Mouse (Mus musculus): ENCODE measurements around the gene Sema5a. TPM values are rescaled to one million over a fixed set of nuclear protein-coding genes. Genes with fewer than 3 reads are reported as not detected.

The Sema5a gene
- total and polyA plus RNA-seq, 3 experiments: 0.17 to 0.27 (median 0.17) TPM

DNA sequence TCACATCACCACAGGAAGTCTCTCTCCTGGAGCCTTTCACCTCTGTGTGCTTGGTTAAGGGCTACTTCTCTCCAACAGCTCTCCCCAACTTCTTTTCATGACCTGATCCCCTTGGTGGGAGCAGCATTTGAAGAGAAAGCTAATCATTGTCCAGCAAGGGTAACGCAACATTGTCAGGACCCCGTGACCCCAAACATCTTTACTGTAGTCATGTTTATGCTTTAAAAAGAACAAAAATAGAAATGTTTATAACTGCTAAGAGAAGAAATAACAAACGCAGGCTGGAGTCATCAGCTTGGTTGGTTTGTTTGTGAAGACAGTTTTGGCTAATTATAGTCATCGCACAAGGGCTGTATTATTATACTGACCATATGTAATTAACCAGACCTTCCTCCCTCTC, 198.1 kb downstream of the Sema5a start:
- TF ChIP-seq RAD21 (IDR thresholded peaks at IDR 0.05; ENCODE audit: low read depth, low read length) (no peak), ZNF384 (IDR thresholded peaks at IDR 0.05; ENCODE audit: low read depth, low read length) (no peak), UBTF (IDR thresholded peaks at IDR 0.05; ENCODE audit: low read depth, low read length) (no peak), E2F4 (IDR thresholded peaks at IDR 0.05; ENCODE audit: insufficient replicate concordance, low read depth, low read length) (no peak), JUND (conservative IDR thresholded peaks at IDR 0.05; ENCODE audit: low read depth, low read length) (no peak), EP300 (IDR thresholded peaks at IDR 0.05; ENCODE audit: low read length) (no peak)
- H3K4me3 ChIP-seq (replicated peaks in 1 of 3; ENCODE audit: low read depth in 2 of 3, low read length in 2 of 3, poor library complexity in 1 of 3): no peak overlapping the region
- no peak for DNase-seq (ENCODE audit: extremely low read depth)
- no peak overlapping the region for H3K9ac ChIP-seq (ENCODE audit: insufficient read depth, low read depth)
- H3K27ac ChIP-seq (ENCODE audit: insufficient read depth, low read depth): no peak overlapping the region
- no peaks in the 10 kb centered on the region for H3K36me3 ChIP-seq (replicated peaks in 1 of 2; ENCODE audit: control insufficient read depth in 1 of 2, insufficient read depth in 1 of 2, low read length in 1 of 2)
- H3K9me3 ChIP-seq (replicated peaks; ENCODE audit: low read length): no peaks in the 10 kb centered on the region
- no peak overlapping the region for H3K4me2 ChIP-seq (ENCODE audit: insufficient read depth, low read depth, poor library complexity, severe bottlenecking)
- in situ Hi-C loops (cut with MboI; ENCODE audit: low pct_ligation_motif_present, low pct_unique_long_range_greater_than_20kb, low sequenced_read_pairs) (loop anchor here (25.0 kb wide), 1 partner anchor 430 kb away; no protein-coding TSS in a partner anchor), dilution Hi-C loops (cut with MboI; ENCODE audit: extremely low pct_ligation_motif_present, extremely low pct_unique_long_range_greater_than_20kb, low sequenced_read_pairs) (no loop called here)
- H3K27me3 ChIP-seq (replicated peaks): no peaks in the 10 kb centered on the region
- no peaks in the 10 kb centered on the region for H3K4me1 ChIP-seq (ENCODE audit: control insufficient read depth in 1 of 2, insufficient read depth in 2 of 2)
- H3K79me2 ChIP-seq (replicated peaks; ENCODE audit: control insufficient read depth, extremely low read depth, insufficient read depth, poor library complexity, severe bottlenecking): no peaks in the 10 kb centered on the region

DNA sequence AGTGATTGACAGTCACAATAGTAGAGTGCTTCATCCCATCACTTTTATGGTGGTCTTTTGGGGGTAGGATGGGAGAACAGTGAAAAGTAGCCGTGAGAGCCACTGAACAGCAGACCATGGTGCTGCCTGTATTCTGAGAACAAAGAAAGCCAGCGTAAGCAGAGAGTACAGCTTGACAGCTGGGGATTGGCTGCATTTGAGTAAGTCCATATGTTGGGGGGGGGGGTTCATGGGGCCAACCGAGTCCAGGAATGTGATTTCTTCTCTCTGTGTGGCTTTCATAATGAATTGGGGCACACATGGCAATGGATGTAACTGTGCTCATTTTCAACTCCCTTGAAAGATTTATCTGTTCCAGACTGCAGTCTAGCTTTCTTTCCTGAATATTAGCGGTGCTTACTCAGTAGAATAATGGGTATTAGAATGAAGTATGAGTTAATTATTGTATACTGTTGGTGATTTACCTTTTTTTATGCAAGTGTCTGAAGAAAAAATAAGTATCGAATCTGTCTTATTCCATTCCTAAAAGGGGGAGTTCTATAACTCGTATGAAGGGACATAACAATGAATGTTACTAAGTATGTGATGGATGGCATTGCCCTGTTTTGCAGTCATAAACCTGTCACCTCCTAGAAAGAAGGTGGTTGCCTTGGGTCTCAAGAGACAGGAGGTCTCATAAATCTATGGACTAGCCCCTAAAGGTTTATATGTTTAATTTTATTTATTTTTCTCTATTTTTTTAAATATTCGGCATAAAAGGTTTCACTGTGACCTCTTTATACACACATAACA, 203.1 kb downstream of the Sema5a start:
- Histone ChIP-seq H3K9ac (ENCODE audit: insufficient read depth, low read depth) (no peak overlapping the region), H3K4me3 (replicated peaks in 1 of 3; ENCODE audit: low read depth in 2 of 3, low read length in 2 of 3, poor library complexity in 1 of 3) (no peak overlapping the region), H3K4me2 (ENCODE audit: insufficient read depth, low read depth, poor library complexity, severe bottlenecking) (no peak overlapping the region), H3K27ac (ENCODE audit: insufficient read depth, low read depth) (no peak overlapping the region), H3K36me3 (replicated peaks in 1 of 2; ENCODE audit: control insufficient read depth in 1 of 2, insufficient read depth in 1 of 2, low read length in 1 of 2) (no peaks in the 10 kb centered on the region), H3K4me1 (ENCODE audit: control insufficient read depth in 1 of 2, insufficient read depth in 2 of 2) (no peaks in the 10 kb centered on the region), H3K9me3 (replicated peaks; ENCODE audit: low read length) (no peaks in the 10 kb centered on the region), H3K27me3 (replicated peaks) (no peaks in the 10 kb centered on the region), H3K79me2 (replicated peaks; ENCODE audit: control insufficient read depth, extremely low read depth, insufficient read depth, poor library complexity, severe bottlenecking) (no peaks in the 10 kb centered on the region)
- DNase-seq (ENCODE audit: extremely low read depth): no peak
- no peak for TF ChIP-seq SIN3A (IDR thresholded peaks at IDR 0.05; ENCODE audit: low read length)
- TF ChIP-seq IRF4 (IDR thresholded peaks at IDR 0.05; ENCODE audit: low read depth, low read length): no peak
- TF ChIP-seq POLR2AphosphoS2 (IDR thresholded peaks at IDR 0.05; ENCODE audit: low read depth, low read length): no peak
- no peak for TF ChIP-seq ZC3H11A (IDR thresholded peaks at IDR 0.05; ENCODE audit: low read depth, low read length)
- TF ChIP-seq BHLHE40 (IDR thresholded peaks at IDR 0.05; ENCODE audit: low read depth, low read length): no peak
- no peak for TF ChIP-seq EP300 (IDR thresholded peaks at IDR 0.05; ENCODE audit: low read length)
- no peak for TF ChIP-seq MXI1 (IDR thresholded peaks at IDR 0.05; ENCODE audit: low read depth, low read length)
- TF ChIP-seq CHD1 (IDR thresholded peaks at IDR 0.05; ENCODE audit: low read depth, low read length): no peak
- no peak for TF ChIP-seq ZNF384 (IDR thresholded peaks at IDR 0.05; ENCODE audit: low read depth, low read length)
- TF ChIP-seq ZKSCAN1 (IDR thresholded peaks at IDR 0.05; ENCODE audit: borderline replicate concordance, low read depth, low read length): no peak
- no peak for TF ChIP-seq MEF2A (IDR thresholded peaks at IDR 0.05; ENCODE audit: borderline replicate concordance, low read depth, low read length)
- dilution Hi-C loops (cut with MboI; ENCODE audit: extremely low pct_ligation_motif_present, extremely low pct_unique_long_range_greater_than_20kb, low sequenced_read_pairs): no loop called here
- in situ Hi-C loops (cut with MboI; ENCODE audit: low pct_ligation_motif_present, low pct_unique_long_range_greater_than_20kb, low sequenced_read_pairs): loop anchor here (25.0 kb wide), 1 partner anchor 435 kb away; no protein-coding TSS in a partner anchor

All from CH12.LX (cell line).